Mouse (Mus musculus) CH12.LX (cell line): ENCODE measurements around the gene Trim17. TPM values are rescaled to one million over a fixed set of nuclear protein-coding genes. Genes with fewer than 3 reads are reported as not detected.
"Not testable (repeated sequence)": the region's sequence is repeated elsewhere in the genome, so short reads cannot be mapped to it uniquely, and the experiment has no call there.

ENCODE experiments used
- DNase-seq: peaks from one replicate; pipeline ENCODE4 v3.0.0-alpha.2; 2013; ENCODE audit errors: extremely low read depth
- H3K27ac ChIP-seq: 2 replicates; pipeline ENCODE4 v1.5.1; 2012; ENCODE audit warnings: low read depth, mild to moderate bottlenecking, control low read depth, moderate library complexity; ENCODE audit not compliant: insufficient read depth
- H3K27me3 ChIP-seq: replicated peaks from 2 replicates; pipeline ENCODE3; 2012; ENCODE audit warnings: inconsistent platforms
- H3K36me3 ChIP-seq, 2 experiments: replicated peaks in 1 of 2; 2 replicates each; pipeline versions ENCODE3 to v1.6.1; 2012; ENCODE audit warnings: inconsistent platforms in 1 of 2, low read length in 1 of 2, mild to moderate bottlenecking in 1 of 2, mixed read lengths in 1 of 2, moderate library complexity in 1 of 2; ENCODE audit not compliant: control insufficient read depth in 1 of 2, insufficient read depth in 1 of 2
- H3K4me1 ChIP-seq, 2 experiments: 2 replicates each; pipeline ENCODE4 v1.6.1; 2012; ENCODE audit warnings: inconsistent platforms in 1 of 2, moderate library complexity in 1 of 2; ENCODE audit not compliant: insufficient read depth in 2 of 2, control insufficient read depth in 1 of 2
- H3K4me2 ChIP-seq: 2 replicates; pipeline ENCODE4 v1.6.1; 2012; ENCODE audit warnings: low read depth, mild to moderate bottlenecking, control low read depth; ENCODE audit not compliant: poor library complexity, insufficient read depth, severe bottlenecking
- H3K4me3 ChIP-seq, 3 experiments: fragments of 150-350 bp in 1 of 3; sonication (generic) in 1 of 3; replicated peaks in 1 of 3; 2 replicates each; pipeline versions ENCODE3 to v1.5.1; 2011 to 2012; ENCODE audit warnings: low read depth in 2 of 3, low read length in 2 of 3, mild to moderate bottlenecking in 2 of 3, moderate library complexity in 2 of 3, control low read depth in 1 of 3, improper control_type of control experiment in 1 of 3, inconsistent platforms in 1 of 3, mixed read lengths in 1 of 3; ENCODE audit not compliant: poor library complexity in 1 of 3
- H3K79me2 ChIP-seq: replicated peaks from 2 replicates; pipeline ENCODE4 v1.6.1; 2012; ENCODE audit warnings: mild to moderate bottlenecking, moderate library complexity; ENCODE audit not compliant: control insufficient read depth, poor library complexity, insufficient read depth, severe bottlenecking; ENCODE audit errors: extremely low read depth
- H3K9ac ChIP-seq: 2 replicates; pipeline ENCODE4 v1.6.1; 2012; ENCODE audit warnings: low read depth, mild to moderate bottlenecking, control low read depth, moderate library complexity; ENCODE audit not compliant: insufficient read depth
- H3K9me3 ChIP-seq: replicated peaks from 2 replicates; pipeline ENCODE3; 2012; ENCODE audit warnings: low read length, inconsistent platforms, mixed read lengths
- CHD1 ChIP-seq: IDR thresholded peaks from 2 replicates; pipeline ENCODE4 v1.6.1; 2012; ENCODE audit warnings: low read depth, low read length, improper control_type of control experiment, inconsistent platforms
- CHD2 ChIP-seq: IDR thresholded peaks from 2 replicates; pipeline ENCODE4 v1.6.1; 2011; ENCODE audit warnings: low read length, improper control_type of control experiment
- CTCF ChIP-seq, 2 experiments: IDR thresholded peaks in 1 of 2; conservative IDR thresholded peaks in 1 of 2; 2 replicates each; pipeline ENCODE4 v1.5.1; 2011 to 2012; ENCODE audit warnings: low read depth in 2 of 2, low read length in 2 of 2, improper control_type of control experiment in 1 of 2, inconsistent platforms in 1 of 2, mild to moderate bottlenecking in 1 of 2, moderate library complexity in 1 of 2
- E2F4 ChIP-seq: IDR thresholded peaks from 2 replicates; pipeline ENCODE4 v1.6.1; 2011; ENCODE audit warnings: low read depth, low read length, improper control_type of control experiment; ENCODE audit not compliant: insufficient replicate concordance
- ELF1 ChIP-seq: IDR thresholded peaks from 2 replicates; pipeline ENCODE4 v1.6.1; 2014; ENCODE audit warnings: low read depth, mild to moderate bottlenecking, inconsistent platforms, low read length, improper control_type of control experiment
- HCFC1 ChIP-seq: IDR thresholded peaks from 2 replicates; pipeline ENCODE4 v1.6.1; 2012; ENCODE audit warnings: low read depth, mild to moderate bottlenecking, inconsistent platforms, low read length, improper control_type of control experiment
- KAT2A ChIP-seq: IDR thresholded peaks from 2 replicates; pipeline ENCODE4 v1.6.1; 2012; ENCODE audit warnings: low read length, improper control_type of control experiment, inconsistent platforms; ENCODE audit not compliant: insufficient replicate concordance
- MAX ChIP-seq: IDR thresholded peaks from 2 replicates; pipeline ENCODE4 v1.6.1; 2011; ENCODE audit warnings: low read length, improper control_type of control experiment
- MAZ ChIP-seq: IDR thresholded peaks from 2 replicates; pipeline ENCODE4 v1.6.1; 2012; ENCODE audit warnings: low read depth, mild to moderate bottlenecking, inconsistent platforms, low read length, improper control_type of control experiment, moderate library complexity
- POLR2A ChIP-seq: IDR thresholded peaks from 2 replicates; pipeline ENCODE4 v1.6.1; 2011; ENCODE audit warnings: low read depth, mild to moderate bottlenecking, improper control_type of control experiment, low read length
- POLR2AphosphoS2 ChIP-seq: IDR thresholded peaks from 2 replicates; pipeline ENCODE4 v1.6.1; 2011; ENCODE audit warnings: low read depth, low read length, improper control_type of control experiment
- RCOR1 ChIP-seq: conservative IDR thresholded peaks from 2 replicates; pipeline ENCODE4 v1.6.1; 2012; ENCODE audit warnings: low read depth, mild to moderate bottlenecking, inconsistent platforms, low read length, improper control_type of control experiment
- SIN3A ChIP-seq: IDR thresholded peaks from 2 replicates; pipeline ENCODE4 v1.6.1; 2012; ENCODE audit warnings: low read length, improper control_type of control experiment, inconsistent platforms
- SMC3 ChIP-seq: IDR thresholded peaks from 2 replicates; pipeline ENCODE4 v1.6.1; 2011; ENCODE audit warnings: low read depth, low read length, improper control_type of control experiment
- ZKSCAN1 ChIP-seq: IDR thresholded peaks from 2 replicates; pipeline ENCODE4 v1.6.1; 2012; ENCODE audit warnings: low read depth, inconsistent platforms, low read length, improper control_type of control experiment, borderline replicate concordance
- dilution Hi-C: fragments of 300-500 bp; cut with MboI; formaldehyde crosslinking; loops from 2 replicates; pipeline ENCODE4 v1.14.3; 2020; ENCODE audit warnings: low sequenced_read_pairs; ENCODE audit not compliant: extremely low pct_unique_long_range_greater_than_20kb, extremely low pct_ligation_motif_present
- in situ Hi-C: fragments of 300-500 bp; cut with MboI; formaldehyde crosslinking; loops from 3 replicates; pipeline ENCODE4 v1.14.3; 2019; ENCODE audit warnings: low sequenced_read_pairs, low pct_ligation_motif_present, low pct_unique_long_range_greater_than_20kb, mixed read lengths
- polyA plus RNA-seq: library from polyadenylated mRNA; unstranded; fragments of >175 nt; gene quantifications from 2 replicates; pipeline ENCODE4 v1.2.1, GENCODE M21; 2012; ENCODE audit warnings: low read depth; ENCODE audit not compliant: insufficient read length
- total RNA-seq, 2 experiments: library from RNA; depleted of rRNA; stranded (reverse); fragments of 300-350 nt in 1 of 2; fragments of >200 nt in 1 of 2; gene quantifications; 2 replicates each; pipeline ENCODE4 v1.2.3; 2012 to 2014

Trim17 gene
- total and polyA plus RNA-seq, 3 experiments = 0.47 to 0.49 TPM; not detected in 1

- peaks cover 31% of the 10 kb centered on the region for H3K27me3 ChIP-seq
- H3K9me3 ChIP-seq, in situ Hi-C loops, dilution Hi-C loops, DNase-seq, H3K79me2 ChIP-seq: not testable (repeated sequence)
- H3K4me3 ChIP-seq = peak overlapping the region; percentile 24 to 72 (median 60)
- peak overlapping the region; percentile 51 for H3K9ac ChIP-seq
- H3K4me1 ChIP-seq = peaks cover 10 to 41% of the 10 kb centered on the region in 2 experiments
- TF ChIP-seq ELF1 (0 out of 2 replicates have a peak, but pooled peaks have one; percentile 56), E2F4 (peak; percentile 4; the same call in 1 of the 2 replicates)
- peak overlapping the region; percentile 58 for H3K4me2 ChIP-seq
- H3K36me3 ChIP-seq = peaks cover 2 to 14% of the 10 kb centered on the region in 2 experiments
- H3K27ac ChIP-seq = peak overlapping the region; percentile 62
Observed at GRCm38 (mm10) chr11:58954170-58954419, 390 bp upstream of the Trim17 start.

- dilution Hi-C loops = no loop called here
- peaks cover 13 to 51% of the 10 kb centered on the region in 2 experiments for H3K4me1 ChIP-seq
- H3K4me3 ChIP-seq = peak overlapping the region; percentile 72 to 78 (median 72)
- peaks cover 2 to 14% of the 10 kb centered on the region in 2 experiments for H3K36me3 ChIP-seq
- H3K9me3 ChIP-seq = no peaks in the 10 kb centered on the region
- H3K27ac ChIP-seq = peak overlapping the region; percentile 93
- peak; percentile 37 for DNase-seq
- peak overlapping the region; percentile 96 for H3K4me2 ChIP-seq
- peaks cover 26% of the 10 kb centered on the region for H3K27me3 ChIP-seq
- peak overlapping the region; percentile 83 for H3K9ac ChIP-seq
- 0 out of 2 replicates have a peak, but pooled peaks have one; percentile 52 for TF ChIP-seq MAZ
- peak; percentile 62; the same call in 1 of the 2 replicates for TF ChIP-seq POLR2AphosphoS2
- no peak; the same call in 1 of the 2 replicates for TF ChIP-seq POLR2A
- no peak for TF ChIP-seq ZKSCAN1
- TF ChIP-seq CHD2 = 0 out of 2 replicates have a peak, but pooled peaks have one; percentile 16
- peak; percentile 16 for TF ChIP-seq SMC3
- TF ChIP-seq RCOR1 = no peak
- TF ChIP-seq SIN3A = 0 out of 2 replicates have a peak, but pooled peaks have one; percentile 15
- peak; percentile 62; the same call in 1 of the 2 replicates for TF ChIP-seq CHD1
- TF ChIP-seq MAX = no peak
- TF ChIP-seq, all 38 proteins: peak for 6
- in situ Hi-C loops = loop anchor here (5.0 kb wide), 1 partner anchor 33 kb away; no protein-coding TSS in a partner anchor
- H3K79me2 ChIP-seq = peaks cover 2% of the 10 kb centered on the region; the same call in 1 of the 2 replicates
Observed at GRCm38 (mm10) chr11:58955143-58955867, 820 bp downstream of the Trim17 start.

GRCm38 (mm10) chr11:58955868-58956257 is 1.4 kb downstream of the Trim17 start:
- Histone ChIP-seq H3K79me2 (peaks cover 2% of the 10 kb centered on the region; the same call in 1 of the 2 replicates), H3K4me3 (peak overlapping the region; percentile 72 to 78 (median 72)), H3K27me3 (peaks cover 21% of the 10 kb centered on the region), H3K27ac (no peak overlapping the region), H3K4me1 (peaks cover 13 to 54% of the 10 kb centered on the region in 2 experiments), H3K36me3 (peaks cover 2 to 14% of the 10 kb centered on the region in 2 experiments), H3K9ac (peak overlapping the region; percentile 83), H3K4me2 (peak overlapping the region; percentile 96), H3K9me3 (no peaks in the 10 kb centered on the region)
- TF ChIP-seq HCFC1 = 0 out of 2 replicates have a peak, but pooled peaks have one; percentile 10
- TF ChIP-seq CTCF (conservative IDR thresholded peaks at IDR 0.05 in 1 of 2, IDR thresholded peaks at IDR 0.05 in 1 of 2; ENCODE audit: low read depth in 2 of 2, low read length in 2 of 2) = no peak
- no peak for TF ChIP-seq KAT2A
- dilution Hi-C loops (no loop called here), in situ Hi-C loops (loop anchor here (5.0 kb wide), 1 partner anchor 34 kb away; no protein-coding TSS in a partner anchor)
- DNase-seq = no peak
